Mouse (Mus musculus) B cell, adult 62 days (primary cell): ENCODE measurements around the gene Shisa5. TPM values are rescaled to one million over a fixed set of nuclear protein-coding genes. Genes with fewer than 3 reads are reported as not detected.

Source experiments
- total RNA-seq: library from RNA; stranded (reverse); gene quantifications from 4 replicates; pipeline ENCODE4 v1.2.4, GENCODE M21; 2023

Shisa5 gene
- 1,959 to 2,110 TPM (median 1,992 TPM) in 4 replicates for total RNA-seq

DNA sequence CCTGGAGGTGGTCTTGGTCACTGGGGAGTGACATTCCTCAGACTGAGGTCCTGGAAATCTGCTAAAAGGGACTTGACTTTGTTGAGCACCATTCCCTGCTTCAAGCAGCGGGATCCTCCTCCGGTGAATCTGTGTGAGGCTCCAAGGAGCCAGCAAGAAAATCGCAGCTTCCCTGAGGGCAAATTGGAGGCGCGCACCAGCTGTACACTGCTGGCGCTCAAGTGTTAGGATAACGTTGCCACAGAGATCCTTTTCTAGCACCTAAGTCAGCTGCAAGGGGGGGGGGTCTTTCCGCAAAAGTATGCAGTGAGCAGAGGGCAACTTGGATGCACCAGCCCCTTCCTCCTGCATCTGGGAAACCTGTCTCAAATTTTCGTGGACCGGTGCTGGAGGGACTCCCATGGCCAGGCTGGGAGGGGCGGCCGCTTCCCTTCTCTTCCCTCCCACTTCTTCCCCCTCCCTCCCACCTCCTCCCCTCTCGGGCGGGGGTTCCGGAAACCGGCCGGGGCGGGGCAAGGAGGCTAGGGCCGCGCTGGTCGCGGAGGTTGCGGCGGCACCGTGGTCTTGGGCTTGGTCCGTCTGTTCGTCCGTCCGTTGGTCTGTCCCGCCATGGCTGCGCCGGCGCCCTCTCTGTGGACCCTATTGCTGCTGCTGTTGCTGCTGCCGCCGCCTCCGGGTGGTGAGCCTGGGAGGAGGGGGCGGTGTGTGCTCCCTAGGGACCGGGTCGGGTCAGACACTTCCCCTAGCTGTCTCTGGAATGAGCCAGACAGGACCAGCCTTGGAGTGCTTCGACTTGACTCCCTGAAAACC, at the start of gene Shisa5:
TSS of gene Shisa5 (plus strand) at position 480 of the 810 bp plus-strand sequence.

DNA sequence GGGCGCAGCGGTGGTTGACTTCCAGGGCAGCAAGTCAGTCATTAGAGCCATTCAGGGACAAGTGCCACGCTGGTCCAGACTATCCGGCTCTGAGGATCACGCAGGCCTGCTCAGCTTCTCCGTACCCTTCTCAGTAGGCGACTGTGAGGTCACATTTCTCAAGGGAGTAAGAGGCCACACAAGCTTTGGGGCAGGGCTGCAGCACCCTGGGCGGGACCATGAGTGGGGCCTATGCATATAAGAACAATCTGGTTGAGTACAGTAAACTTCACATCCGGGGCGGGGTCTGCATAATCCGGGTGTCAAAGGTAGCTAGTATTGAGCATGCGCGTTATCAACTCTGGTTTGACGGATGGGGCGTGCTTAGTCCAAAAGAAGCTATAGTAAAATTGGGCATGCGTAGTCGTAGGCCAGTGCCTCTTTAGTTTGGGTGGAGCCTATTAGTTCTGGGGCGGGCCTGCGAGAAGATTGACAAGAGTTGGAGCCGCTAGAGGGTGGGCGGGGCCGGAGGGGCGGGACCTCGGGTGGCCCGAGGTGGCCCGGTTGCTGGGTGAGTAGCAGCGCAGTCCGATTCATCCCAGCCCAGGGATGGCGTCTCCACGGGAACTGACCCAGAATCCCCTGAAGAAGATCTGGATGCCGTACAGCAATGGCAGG, 46.8 kb upstream of the Shisa5 start, which contains the start of gene Pfkfb4:
TSS of gene Pfkfb4 (plus strand) at position 351 of the 657 bp plus-strand sequence.

DNA sequence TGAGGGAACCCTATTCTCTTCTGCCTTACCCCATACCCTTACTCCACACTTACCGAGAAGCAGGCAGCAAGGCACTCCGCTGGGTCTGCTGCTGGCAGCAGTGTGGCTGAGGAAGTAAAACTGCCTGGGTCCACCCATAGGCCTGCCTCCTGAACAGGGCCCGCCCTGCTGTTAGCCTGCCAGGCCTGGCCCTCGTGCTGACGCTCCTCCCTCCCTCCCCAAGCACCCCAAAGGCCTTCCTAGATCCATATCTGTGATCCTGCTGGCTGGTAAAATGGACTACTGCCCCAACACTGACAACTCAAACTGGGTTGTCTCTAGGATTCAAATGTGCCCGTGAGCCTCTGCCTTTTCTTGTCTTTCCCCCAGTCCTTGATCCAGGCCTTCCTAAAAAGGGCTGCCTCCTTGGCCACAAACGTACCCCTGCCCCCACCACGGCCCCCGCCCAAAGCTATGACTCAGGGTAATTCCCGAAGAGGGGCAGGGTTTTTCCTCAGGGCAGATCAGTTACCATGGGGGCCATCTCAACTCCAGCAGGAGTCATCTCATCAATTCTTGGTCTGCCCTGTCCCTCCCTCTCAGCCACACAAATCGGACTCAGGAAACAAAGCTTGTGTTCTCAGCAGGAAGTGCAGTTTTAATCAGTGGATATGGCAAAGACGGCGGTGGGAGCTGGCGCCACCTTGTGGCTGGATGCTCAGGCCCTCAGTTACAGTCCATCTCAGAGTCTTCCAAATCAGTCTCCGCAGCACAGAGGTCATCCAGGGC, 21.0 kb downstream of the Shisa5 start, which contains the start of gene Trex1:
TSS of gene Trex1 (minus strand) at position 599 of the 768 bp plus-strand sequence.

DNA sequence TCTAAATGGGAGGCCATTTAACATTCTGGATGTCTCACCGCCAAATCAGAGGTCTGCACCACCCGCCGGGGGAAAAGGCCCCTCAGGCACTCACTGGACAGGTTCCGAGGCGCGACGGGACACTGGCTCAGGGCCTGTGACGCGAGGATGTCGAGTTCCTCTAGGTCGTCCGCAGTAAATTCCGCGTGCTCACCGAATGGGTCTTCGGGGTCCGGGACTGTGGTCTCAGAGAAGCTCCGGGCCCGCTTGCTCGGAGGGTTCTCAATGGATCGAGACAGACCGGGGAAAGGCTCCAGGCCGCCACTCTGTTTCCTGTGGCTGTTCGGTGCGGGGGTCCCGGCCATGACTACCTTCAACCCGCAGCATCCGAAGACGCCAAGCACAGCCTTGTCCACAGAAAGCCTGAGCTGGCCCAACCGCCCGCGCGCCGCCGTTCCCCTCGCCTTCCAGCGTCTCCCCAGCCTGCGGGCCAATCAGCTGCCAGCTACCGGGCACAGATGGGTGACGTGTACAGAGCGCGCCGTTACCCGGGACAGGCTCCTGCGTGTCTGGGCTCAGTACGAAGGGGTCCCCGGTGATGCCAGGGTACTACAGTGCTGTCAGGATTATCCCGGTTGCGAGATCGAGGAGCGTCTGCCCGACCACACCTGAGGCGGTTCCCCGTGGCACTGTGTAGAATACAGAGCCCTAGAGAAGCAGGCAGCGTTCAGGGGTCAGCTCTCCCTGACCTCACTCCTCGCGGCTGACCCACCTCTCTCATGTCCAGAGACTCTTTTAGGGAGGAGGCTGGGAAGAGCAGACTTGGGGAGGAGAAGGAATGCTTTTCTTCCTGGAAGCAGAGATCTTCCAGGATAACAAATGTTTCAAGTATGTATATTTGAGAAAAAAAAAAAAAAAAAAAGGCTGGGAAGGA, 35.6 kb downstream of the Shisa5 start, which contains the start of gene Atrip:
TSS of gene Atrip (minus strand) at position 464 of the 913 bp plus-strand sequence.

DNA sequence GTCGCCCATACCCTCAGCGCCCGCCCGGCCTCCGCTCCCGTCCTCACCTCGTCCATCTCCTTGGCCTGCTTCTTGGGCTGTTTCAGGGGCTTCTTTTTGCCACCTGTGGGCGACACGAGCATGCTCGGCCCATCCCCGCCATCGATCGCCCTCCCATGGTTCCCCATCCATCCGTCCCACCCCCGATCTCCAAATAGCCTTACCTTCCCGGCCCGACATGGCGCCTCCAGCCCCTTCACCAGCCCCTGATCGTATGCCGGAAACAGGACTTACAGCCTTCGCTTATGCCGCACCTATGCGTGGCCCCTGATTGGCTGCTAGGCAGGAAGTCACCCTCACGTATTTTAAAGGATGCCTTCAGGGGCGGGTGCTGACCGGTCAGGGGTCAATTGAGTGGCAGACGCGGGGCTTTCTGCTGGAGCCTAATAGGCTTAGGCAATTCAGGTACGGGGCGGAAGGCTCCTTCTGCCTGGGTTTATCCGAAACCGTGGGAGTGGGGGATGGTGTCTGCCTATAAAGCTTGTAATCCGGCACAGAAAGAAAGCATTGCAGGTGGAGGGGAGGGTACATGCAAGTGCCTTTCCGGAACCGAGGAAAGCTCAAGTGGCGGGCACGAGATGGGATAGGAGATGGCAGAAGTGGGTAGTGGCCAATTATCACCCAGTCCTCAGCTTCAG, 43.9 kb downstream of the Shisa5 start, which contains the start of the genes Ccdc51 and Tma7:
TSS of gene Ccdc51 (plus strand) at position 370 of the 677 bp plus-strand sequence.
TSS of gene Tma7 (minus strand) at position 464 of the 677 bp plus-strand sequence.

DNA sequence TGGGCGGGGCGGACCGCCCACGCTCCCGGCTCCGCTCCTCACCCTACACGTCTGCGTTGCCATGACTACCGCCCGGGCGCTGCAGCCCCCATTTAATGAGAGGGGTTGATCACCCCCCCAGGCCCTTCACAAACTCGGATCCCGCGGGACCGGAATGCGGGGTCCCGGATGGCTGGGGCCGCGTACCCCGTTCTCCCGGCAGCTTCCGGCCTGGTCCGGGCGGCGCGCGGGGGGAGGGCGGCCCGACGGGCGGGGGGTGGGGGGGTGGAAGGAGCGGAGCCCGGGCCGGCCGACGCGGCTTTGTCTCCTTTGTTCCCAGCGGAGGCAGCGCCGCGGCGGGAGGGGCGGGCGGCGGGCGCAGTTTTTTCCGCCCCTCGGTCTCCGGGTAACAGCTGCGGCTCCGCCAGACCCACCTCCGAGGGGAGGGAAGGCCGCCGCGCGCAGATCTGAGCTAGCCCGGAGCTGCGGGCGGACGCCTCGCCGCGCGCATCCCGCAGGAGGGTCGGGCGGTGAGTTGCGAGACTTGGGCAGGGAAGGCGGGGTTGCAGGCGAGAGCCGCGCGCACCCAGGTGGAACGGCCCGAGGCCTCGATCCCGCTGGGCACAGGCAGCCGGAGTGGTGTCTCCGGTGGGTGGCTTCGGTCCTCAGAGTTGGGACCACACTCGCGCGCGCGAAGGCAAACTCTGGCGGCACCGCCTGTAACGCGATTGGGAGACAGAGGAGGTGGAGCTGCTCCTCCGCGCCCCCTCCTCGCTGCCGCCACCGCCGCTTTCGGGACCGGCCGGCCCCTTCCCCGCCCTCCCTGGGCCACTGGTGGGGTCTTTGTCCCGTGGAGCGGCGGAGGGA, 57.0 kb downstream of the Shisa5 start, which contains the start of gene Plxnb1:
TSS of gene Plxnb1 (plus strand) at position 253 of the 846 bp plus-strand sequence.

Other genes starting within 250 kb of the Shisa5 start
- gene Nckipsd, start 230.2 kb upstream of the Shisa5 start, total RNA-seq = 13.4 to 16.4 TPM (median 15.0 TPM) in 4 replicates
- gene Celsr3, start 212.2 kb upstream of the Shisa5 start, total RNA-seq = 0.06 to 0.69 TPM (median 0.46 TPM) in 3 of 4 replicates, not detected in the other
- 9.5 to 13.9 TPM (median 12.9 TPM) in 4 replicates for gene Slc26a6, start 185.3 kb upstream of the Shisa5 start, total RNA-seq
- not detected in 4 replicates for gene Tmem89, start 123.9 kb upstream of the Shisa5 start, total RNA-seq
- gene Uqcrc1, start 101.9 kb upstream of the Shisa5 start, total RNA-seq = 157 to 191 TPM (median 166 TPM) in 4 replicates
- 1.7 to 8.1 TPM (median 4.9 TPM) in 4 replicates for gene Col7a1, start 85.0 kb upstream of the Shisa5 start, total RNA-seq
- 0.51 to 0.85 TPM in 2 of 4 replicates, not detected in the others for gene Ucn2, start 52.6 kb upstream of the Shisa5 start, total RNA-seq
- gene Pfkfb4, start 46.8 kb upstream of the Shisa5 start, total RNA-seq = 28.1 to 37.3 TPM (median 33.5 TPM) in 4 replicates
- gene Trex1, start 21.2 kb downstream of the Shisa5 start, total RNA-seq = 10.8 to 15.8 TPM (median 14.9 TPM) in 4 replicates
- 30.7 to 37.5 TPM (median 32.9 TPM) in 4 replicates for gene Atrip, start 35.6 kb downstream of the Shisa5 start, total RNA-seq
- 6.0 to 10.5 TPM (median 7.1 TPM) in 4 replicates for gene Ccdc51, start 43.9 kb downstream of the Shisa5 start, total RNA-seq
- gene Tma7, start 44.0 kb downstream of the Shisa5 start, total RNA-seq = 271 to 328 TPM (median 318 TPM) in 4 replicates
- gene Plxnb1, start 56.8 kb downstream of the Shisa5 start, total RNA-seq = 0.12 to 0.66 TPM (median 0.36 TPM) in 4 replicates
- gene Fbxw21, start 123.5 kb downstream of the Shisa5 start, total RNA-seq = not detected in 4 replicates
- not detected in 4 replicates for gene Fbxw13, start 157.4 kb downstream of the Shisa5 start, total RNA-seq
- not detected in 4 replicates for gene Fbxw20, start 196.2 kb downstream of the Shisa5 start, total RNA-seq
- gene Fbxw14, start 249.1 kb downstream of the Shisa5 start, total RNA-seq = not detected in 4 replicates